In the genomic region with DNA sequence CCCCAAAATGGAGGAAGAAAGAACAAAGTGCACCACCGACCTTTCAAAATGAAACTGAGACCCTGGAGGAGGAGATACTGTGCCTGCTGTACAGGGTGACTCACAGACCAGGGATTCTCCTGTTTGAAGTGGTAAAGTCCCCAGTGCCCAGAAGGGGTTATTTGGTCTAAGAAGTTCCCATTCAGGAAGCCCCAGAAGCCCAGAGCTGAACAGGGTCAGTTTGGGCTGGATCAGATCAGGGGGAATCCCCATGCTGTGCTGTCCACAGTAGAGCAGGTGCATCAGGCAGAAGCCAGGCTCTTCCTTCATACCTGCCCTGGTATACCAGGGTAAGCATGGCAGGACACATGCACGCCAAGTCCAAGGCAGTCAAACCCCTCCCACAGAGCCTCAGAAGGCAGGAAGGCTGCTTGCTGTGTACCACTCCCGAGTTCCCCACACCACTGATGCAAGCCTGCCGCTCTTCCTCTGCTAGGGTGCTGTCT, we compare ENCODE assay signal across 12 mouse cellular contexts. TPM values are rescaled to one million over a fixed set of nuclear protein-coding genes. Genes with fewer than 3 reads are reported as not detected.
A peak's percentile ranks its signal among the peaks of the same experiment; 100 is the strongest.
DNase-seq lines count a peak whose midpoint lies in the region; ATAC-seq and TF ChIP-seq lines count a peak whose summit lies in the region.
"Had no signal": no experiment of that assay in that cellular context is flagged by ENCODE, and none has a peak within 500 bp of the region (broad histone marks: within the 10 kb centered on the region; RNA-seq: fewer than 3 reads in every experiment).

No protein-coding gene starts in this region.

- no peak for TF ChIP-seq CTCF in spleen, adult 2 months (IDR thresholded peaks at IDR 0.05; ENCODE audit: extremely low read depth, insufficient read depth, insufficient read length, insufficient replicate concordance)
- TF ChIP-seq CTCF in kidney, adult 2 months (conservative IDR thresholded peaks at IDR 0.05; ENCODE audit: insufficient read depth, insufficient read length, low read depth, low read length), result no peak

- peaks cover 7% of the 10 kb centered on the region; the same call in 1 of the 2 replicates for H3K36me3 ChIP-seq in spleen, adult 2 months (ENCODE audit: control insufficient read depth, insufficient read depth, low read length)
- H3K36me3 ChIP-seq in embryonic facial prominence, embryonic 15.5 days, result no peaks in the 10 kb centered on the region
- H3K36me3 ChIP-seq in limb, embryonic 10.5 days, result no peaks in the 10 kb centered on the region
- H3K36me3 ChIP-seq in kidney, adult 2 months (ENCODE audit: control insufficient read depth, insufficient read depth, low read length), result no peaks in the 10 kb centered on the region
- H3K36me3 ChIP-seq: midbrain, embryonic 13.5 days had no signal

- peaks cover 43% of the 10 kb centered on the region for H3K4me1 ChIP-seq in spleen, adult 2 months (ENCODE audit: control insufficient read depth, insufficient read depth, insufficient read length)
- peaks cover 7% of the 10 kb centered on the region for H3K4me1 ChIP-seq in embryonic facial prominence, embryonic 15.5 days
- peaks cover 21% of the 10 kb centered on the region for H3K4me1 ChIP-seq in limb, embryonic 10.5 days
- H3K4me1 ChIP-seq in kidney, adult 2 months (ENCODE audit: control insufficient read depth, insufficient read depth, low read length), result no peaks in the 10 kb centered on the region

- H3K9me3 ChIP-seq in embryonic facial prominence, embryonic 15.5 days (replicated peaks), result no peaks in the 10 kb centered on the region
- no peaks in the 10 kb centered on the region for H3K9me3 ChIP-seq in limb, embryonic 10.5 days (replicated peaks)
- H3K9me3 ChIP-seq: midbrain, embryonic 13.5 days had no signal

- 14% methylated on average over 4 of the region's 4 CpGs for WGBS in spleen, adult 2 months
- WGBS in embryonic facial prominence, embryonic 15.5 days, result 57% methylated on average over 4 of the region's 4 CpGs
- 78% methylated on average over 4 of the region's 4 CpGs for WGBS in limb, embryonic 10.5 days
- WGBS in kidney, adult 2 months, result 72% methylated on average over 4 of the region's 4 CpGs

- DNase-seq in spleen, adult 2 months (ENCODE audit: low read depth in 1 of 2, low spot score in 2 of 2), result no peak
- no peak for DNase-seq in spleen, postnatal 4 days (ENCODE audit: low spot score in 2 of 2)
- DNase-seq in limb, embryonic 10.5 days (ENCODE audit: low spot score), result no peak
- DNase-seq in thymus, postnatal 14 days, result peak; percentile 56
- no peak for DNase-seq in kidney, adult 2 months
- no peak for DNase-seq in retina, postnatal 1 day
- no peak for DNase-seq in adrenal gland, postnatal 14 days
- DNase-seq: right cerebral cortex, postnatal 25 days had no signal

- TF ChIP-seq POLR2A in spleen, adult 2 months (IDR thresholded peaks at IDR 0.05; ENCODE audit: low read depth, low read length), result no peak
- TF ChIP-seq POLR2A in kidney, adult 2 months (IDR thresholded peaks at IDR 0.05; ENCODE audit: low read depth, low read length), result no peak

- H3K27me3 ChIP-seq in spleen, adult 2 months (ENCODE audit: control insufficient read depth, insufficient read depth, low read length), result no peaks in the 10 kb centered on the region
- H3K27me3 ChIP-seq in embryonic facial prominence, embryonic 15.5 days, result no peaks in the 10 kb centered on the region
- no peaks in the 10 kb centered on the region for H3K27me3 ChIP-seq in limb, embryonic 10.5 days (ENCODE audit: low read depth, poor library complexity, severe bottlenecking)
- H3K27me3 ChIP-seq in kidney, adult 2 months (replicated peaks; ENCODE audit: control insufficient read depth, insufficient read depth, low read length), result no peaks in the 10 kb centered on the region
- H3K27me3 ChIP-seq: midbrain, embryonic 13.5 days had no signal

- peak overlapping the region; percentile 92 for H3K4me3 ChIP-seq in spleen, adult 2 months (ENCODE audit: extremely low read depth, insufficient read depth, insufficient read length)
- no peak overlapping the region for H3K4me3 ChIP-seq in embryonic facial prominence, embryonic 15.5 days (replicated peaks)
- H3K4me3 ChIP-seq in limb, embryonic 10.5 days, result no peak overlapping the region
- no peak overlapping the region for H3K4me3 ChIP-seq in kidney, adult 2 months (ENCODE audit: insufficient read depth, low read depth, low read length)
- H3K4me3 ChIP-seq: midbrain, embryonic 13.5 days had no signal

- H3K9ac ChIP-seq in embryonic facial prominence, embryonic 15.5 days, result no peak overlapping the region
- H3K9ac ChIP-seq: midbrain, embryonic 13.5 days had no signal

- ATAC-seq in embryonic facial prominence, embryonic 15.5 days (ENCODE audit: insufficient number of reproducible peaks, low FRiP score, low TSS enrichment, low read depth), result no peak
- ATAC-seq: midbrain, embryonic 13.5 days had no signal

- H3K4me2 ChIP-seq in embryonic facial prominence, embryonic 15.5 days (replicated peaks), result no peak overlapping the region
- H3K4me2 ChIP-seq: midbrain, embryonic 13.5 days had no signal

- H3K27ac ChIP-seq in spleen, adult 2 months (ENCODE audit: insufficient read depth, low read length), result peak overlapping the region; percentile 86
- H3K27ac ChIP-seq in embryonic facial prominence, embryonic 15.5 days (replicated peaks), result peak overlapping the region; percentile 68; the same call in 1 of the 2 replicates
- peak overlapping the region; percentile 27; the same call in 1 of the 2 replicates for H3K27ac ChIP-seq in limb, embryonic 10.5 days
- H3K27ac ChIP-seq in kidney, adult 2 months (ENCODE audit: insufficient read depth, low read depth, low read length), result no peak overlapping the region
- H3K27ac ChIP-seq: midbrain, embryonic 13.5 days had no signal

RNA-seq across cellular contexts. Expression of gene Lsp1, which starts 2.0 kb away (rescaled TPM):
- 368 and 410 TPM in 2 replicates for polyA plus RNA-seq in spleen, adult 2 months (2012; rRNA removed)
- 49.3 and 58.9 TPM in 2 replicates for polyA plus RNA-seq in embryonic facial prominence, embryonic 15.5 days (2015; fragmentation: Nextera tagmentation; extraction: Ambion mirVana)
- 28.7 and 31.1 TPM in 2 replicates for polyA plus RNA-seq in limb, embryonic 10.5 days (2016; fragmentation: Nextera tagmentation; extraction: Ambion mirVana)
- 22.2 and 39.8 TPM in 2 replicates for polyA plus RNA-seq in kidney, adult 2 months (2012; rRNA removed)
- 20.4 and 52.3 TPM in 2 replicates for total RNA-seq in adrenal gland, postnatal 14 days (2021)

RNA-seq across cellular contexts. Expression of gene Tnni2, which starts 21.0 kb away (rescaled TPM):
- polyA plus RNA-seq in spleen, adult 2 months (2012; rRNA removed), result 3.0 and 3.9 TPM in 2 replicates
- 169 and 228 TPM in 2 replicates for polyA plus RNA-seq in embryonic facial prominence, embryonic 15.5 days (2015; fragmentation: Nextera tagmentation; extraction: Ambion mirVana)
- polyA plus RNA-seq in limb, embryonic 10.5 days (2016; fragmentation: Nextera tagmentation; extraction: Ambion mirVana), result 2.4 and 3.6 TPM in 2 replicates
- 0.54 and 103 TPM in 2 replicates for polyA plus RNA-seq in kidney, adult 2 months (2012; rRNA removed)
- total RNA-seq in adrenal gland, postnatal 14 days (2021), result 0.56 and 0.67 TPM in 2 replicates
- total RNA-seq: left cerebral cortex, postnatal 25 days had no signal

RNA-seq across cellular contexts. Expression of gene Syt8, which starts 28.0 kb away (rescaled TPM):
- 0.94 and 1.1 TPM in 2 replicates for polyA plus RNA-seq in spleen, adult 2 months (2012; rRNA removed)
- polyA plus RNA-seq in embryonic facial prominence, embryonic 15.5 days (2015; fragmentation: Nextera tagmentation; extraction: Ambion mirVana), result 3.9 and 4.5 TPM in 2 replicates
- polyA plus RNA-seq in limb, embryonic 10.5 days (2016; fragmentation: Nextera tagmentation; extraction: Ambion mirVana), result 0.25 TPM in 1 of 2 replicates, not detected in the other
- 1.8 and 3.3 TPM in 2 replicates for polyA plus RNA-seq in kidney, adult 2 months (2012; rRNA removed)
- not detected in 2 replicates for total RNA-seq in adrenal gland, postnatal 14 days (2021)
- total RNA-seq: left cerebral cortex, postnatal 25 days had no signal
- polyA plus RNA-seq: cerebellum, adult 2 months; midbrain, embryonic 13.5 days had no signal

RNA-seq across cellular contexts. Expression of gene Tnnt3, which starts 36.0 kb away (rescaled TPM):
- polyA plus RNA-seq in spleen, adult 2 months (2012; rRNA removed), result 1.6 and 1.8 TPM in 2 replicates
- polyA plus RNA-seq in embryonic facial prominence, embryonic 15.5 days (2015; fragmentation: Nextera tagmentation; extraction: Ambion mirVana), result 167 and 228 TPM in 2 replicates
- 1.6 and 1.7 TPM in 2 replicates for polyA plus RNA-seq in limb, embryonic 10.5 days (2016; fragmentation: Nextera tagmentation; extraction: Ambion mirVana)
- 48.3 TPM in 1 of 2 replicates, not detected in the other for polyA plus RNA-seq in kidney, adult 2 months (2012; rRNA removed)
- total RNA-seq in adrenal gland, postnatal 14 days (2021), result 1.1 and 1.8 TPM in 2 replicates
- total RNA-seq: left cerebral cortex, postnatal 25 days had no signal
